Mouse (Mus musculus): ENCODE measurements around the gene Duxbl2.
"Not testable (repeated sequence)": the region's sequence is repeated elsewhere in the genome, so short reads cannot be mapped to it uniquely, and the experiment has no call there.

GRCm38 (mm10) chr14:26161156-26161555 is 43.0 kb downstream of the Duxbl2 start:
- not testable (repeated sequence) for TF ChIP-seq CTCF (conservative IDR thresholded peaks at IDR 0.05; ENCODE audit: low read length); NANOG (IDR thresholded peaks at IDR 0.05; ENCODE audit: borderline replicate concordance, low read length); POU5F1 (IDR thresholded peaks at IDR 0.05; ENCODE audit: borderline replicate concordance, low read length)
